Mouse (Mus musculus) liver, adult (tissue): Measurements from ENCODE around the gene Prpf6.

Experiments used
- GATA4 ChIP-seq: IDR thresholded peaks from 2 replicates; pipeline ENCODE4 v1.6.1; 2014; ENCODE audit warnings: mild to moderate bottlenecking, low read length; ENCODE audit not compliant: insufficient replicate concordance

Prpf6 gene

DNA sequence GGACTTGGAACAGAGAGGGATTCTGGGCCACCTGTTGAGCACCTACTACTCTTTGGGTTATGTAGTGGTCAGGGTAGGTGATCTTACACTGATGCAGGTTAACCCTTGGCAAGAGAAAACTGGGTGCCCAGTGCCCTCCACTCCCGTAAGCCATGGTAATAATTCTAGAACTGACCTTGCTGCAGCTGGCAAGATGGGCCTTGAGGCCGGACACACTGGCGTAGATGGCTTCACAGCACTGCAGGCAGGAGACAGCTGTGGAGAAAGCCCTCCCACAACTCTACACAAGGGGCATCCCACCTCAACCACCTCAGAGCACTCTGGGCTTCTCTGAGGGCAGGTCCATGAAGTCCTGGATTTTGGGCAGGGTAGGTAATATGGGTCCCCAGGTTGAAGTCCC lies 5.5 kb upstream of the Prpf6 start:
- TF ChIP-seq GATA4, result no peak

DNA sequence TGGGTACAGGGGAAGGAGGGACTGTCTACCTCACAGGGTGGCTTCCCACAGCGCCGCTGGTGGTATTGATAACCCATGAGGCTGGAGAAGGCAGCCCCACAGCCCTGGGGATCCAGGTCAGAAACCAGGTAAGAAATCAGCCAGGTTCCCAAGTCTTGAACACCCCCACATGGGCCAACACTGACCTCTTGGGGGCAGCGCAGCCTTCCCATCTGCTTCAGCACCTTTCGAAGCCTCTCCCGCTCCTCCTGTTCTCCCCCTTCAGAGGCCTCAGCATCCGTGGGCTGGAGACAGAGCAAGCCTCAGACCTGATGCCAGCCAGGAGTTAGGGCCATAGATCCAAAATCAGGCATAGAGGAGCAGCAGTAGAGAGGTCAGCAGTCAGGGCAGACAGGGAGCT lies 3.9 kb upstream of the Prpf6 start:
- TF ChIP-seq GATA4, result no peak

DNA sequence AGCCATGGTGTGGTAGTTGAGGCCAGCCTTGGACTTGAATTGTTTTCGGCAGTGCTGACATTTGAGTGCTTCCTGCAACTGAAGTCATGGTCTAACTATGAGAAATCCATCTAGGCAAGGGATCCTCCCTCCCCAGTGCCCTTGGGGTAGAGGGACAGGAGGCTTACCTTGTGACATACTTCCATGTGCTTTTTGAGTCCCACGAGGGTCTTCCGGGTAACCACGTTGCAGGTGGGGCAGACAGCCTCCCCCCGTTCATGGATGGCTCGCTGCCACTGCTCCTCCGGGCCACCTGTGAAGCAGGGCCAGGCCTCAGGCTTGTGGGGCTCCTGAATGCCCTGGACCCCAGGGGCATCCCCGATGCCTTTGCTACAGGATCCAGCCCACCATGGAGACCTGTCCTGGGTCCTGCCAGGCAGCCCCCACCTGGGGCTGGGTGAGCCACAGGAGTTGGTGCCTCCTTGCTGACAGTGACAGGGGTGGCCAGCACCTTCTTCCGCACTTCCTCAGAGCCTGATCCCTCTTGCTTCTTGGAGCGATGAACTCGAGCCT lies 3.4 kb upstream of the Prpf6 start:
- TF ChIP-seq GATA4, result no peak

DNA sequence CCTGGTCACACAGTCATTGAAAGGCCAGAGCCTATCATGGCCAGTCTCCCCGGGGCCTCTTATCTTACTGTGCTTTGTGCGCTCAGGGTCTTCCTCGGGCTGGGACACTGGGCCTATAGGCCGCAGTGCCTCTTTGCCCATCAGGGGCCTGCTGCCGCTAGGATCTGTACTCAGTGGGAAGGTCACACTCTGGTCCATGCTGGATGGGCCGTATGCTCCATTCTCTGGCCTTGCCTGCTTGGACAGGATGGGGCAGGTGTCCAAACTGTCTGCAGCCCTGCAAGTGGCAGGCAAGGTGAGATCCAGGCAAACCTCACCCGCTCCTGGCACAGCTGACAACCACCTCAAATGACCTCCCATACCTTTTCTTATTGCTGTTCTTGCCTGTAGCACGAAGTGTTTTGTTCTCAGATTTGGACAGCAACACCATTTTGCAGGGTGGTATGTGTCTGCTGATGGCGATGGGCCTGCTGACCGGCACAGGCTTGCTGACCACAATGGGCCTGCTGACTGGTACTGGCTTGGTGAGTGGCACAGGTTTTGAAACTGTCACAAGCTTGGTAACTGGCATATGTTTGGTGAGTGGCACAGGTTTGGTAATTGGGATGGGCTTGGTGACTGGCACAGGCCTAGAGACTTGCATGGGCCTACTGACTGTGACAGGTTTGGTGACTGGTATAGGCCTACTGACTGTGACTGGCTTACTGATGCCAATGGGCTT lies 2.5 kb upstream of the Prpf6 start:
- no peak for TF ChIP-seq GATA4

DNA sequence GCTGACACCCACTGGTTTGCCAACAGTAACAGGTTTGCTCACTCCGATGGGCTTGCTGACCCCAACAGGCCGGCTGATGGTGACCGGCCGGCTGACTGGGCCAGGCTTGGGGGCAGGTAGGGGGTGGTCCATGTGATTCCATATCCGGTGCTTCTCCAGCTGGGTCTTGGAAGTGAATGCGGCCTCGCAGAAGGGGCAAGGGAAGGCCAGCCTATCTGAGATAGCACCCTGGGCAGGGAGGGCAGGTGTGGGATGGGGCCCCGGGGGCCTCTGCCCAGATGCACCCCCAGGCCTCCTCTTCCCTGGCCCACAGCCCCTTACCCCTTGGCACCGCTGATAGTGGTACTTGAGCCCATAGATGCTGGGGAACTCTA lies 1.9 kb upstream of the Prpf6 start:
- no peak for TF ChIP-seq GATA4

DNA sequence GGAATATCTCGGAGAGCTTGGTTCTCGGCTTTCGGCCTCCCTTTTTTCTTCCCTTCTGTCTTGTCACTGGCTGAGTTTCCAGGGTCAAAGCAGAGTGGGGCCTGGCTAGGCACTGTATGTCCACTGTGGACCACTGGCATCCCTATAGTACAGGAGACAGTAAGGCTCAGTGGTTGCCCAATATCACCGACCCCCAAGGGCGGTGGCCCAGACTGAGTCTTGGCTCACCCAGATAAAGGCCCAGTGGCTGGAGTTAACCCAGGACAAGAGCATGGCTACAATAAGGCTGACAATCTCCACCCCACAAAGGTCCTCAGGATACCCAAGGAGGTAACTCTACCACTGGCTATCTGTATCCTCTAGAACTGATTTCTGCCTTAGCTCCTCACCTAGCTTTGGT lies 1.2 kb upstream of the Prpf6 start:
- TF ChIP-seq GATA4, result no peak

DNA sequence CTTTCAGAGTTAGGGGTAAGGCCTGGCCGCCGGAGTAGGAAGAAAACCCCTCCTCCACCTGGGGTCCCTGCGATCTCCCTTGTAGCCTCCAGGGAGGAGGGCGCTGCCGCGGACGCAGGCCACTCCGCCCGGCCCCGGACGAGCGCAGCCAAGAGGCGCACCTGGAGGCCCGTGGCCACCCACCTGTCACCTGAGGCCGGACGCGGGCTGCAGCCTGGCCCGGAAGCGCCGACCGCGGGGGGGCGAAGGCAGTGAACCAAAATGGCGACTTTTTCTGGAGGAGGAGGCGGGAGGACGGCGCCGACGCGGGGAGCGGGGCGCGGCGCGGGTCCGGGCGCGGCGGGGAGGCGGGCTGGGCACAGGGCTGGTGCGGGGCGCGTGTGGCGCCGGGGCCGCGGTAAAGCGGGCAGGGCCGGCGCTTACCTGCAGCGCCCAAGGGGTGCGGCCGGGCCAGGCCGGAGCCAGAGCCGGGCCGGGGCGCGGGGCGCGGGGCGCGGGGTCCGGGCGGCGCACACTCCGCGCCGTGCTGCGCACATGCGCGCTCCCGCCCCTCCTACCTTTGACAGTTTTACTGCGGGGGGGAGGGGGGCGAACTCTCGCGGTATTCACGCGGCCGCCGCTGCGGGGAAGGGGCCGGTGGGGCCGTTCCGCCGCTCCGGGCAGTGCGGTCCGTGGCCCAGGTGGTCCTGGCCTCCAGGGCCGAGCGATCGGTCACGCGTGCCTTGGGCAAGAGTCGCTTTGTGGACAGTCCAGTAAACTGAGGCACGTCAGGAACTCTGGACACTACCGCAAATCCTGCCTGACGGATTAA lies 768 bp downstream of the Prpf6 start, which contains the start of gene Zfp512b:
Gene Zfp512b, minus strand, starts transcription at position 573 of the 811 bp plus-strand sequence.
- no peak for TF ChIP-seq GATA4

DNA sequence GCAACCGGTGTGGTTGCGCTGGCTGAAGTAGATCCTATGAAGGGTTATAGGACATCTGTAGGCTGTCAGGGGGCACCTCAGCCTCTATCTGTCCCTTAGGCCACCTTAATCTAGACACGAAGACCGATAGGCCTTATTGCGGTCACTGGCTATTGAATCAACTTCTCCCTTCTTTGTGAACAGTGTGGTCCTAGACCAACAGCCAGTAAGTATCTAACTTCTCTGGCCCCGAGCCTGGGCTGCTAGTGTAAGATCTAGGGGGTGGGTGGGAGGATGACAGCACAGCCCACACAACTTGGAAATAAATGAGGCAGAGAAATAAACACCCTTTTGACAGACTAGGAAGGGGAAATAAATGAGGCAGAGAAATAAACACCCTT lies 1.4 kb downstream of the Prpf6 start:
- TF ChIP-seq GATA4, result no peak

DNA sequence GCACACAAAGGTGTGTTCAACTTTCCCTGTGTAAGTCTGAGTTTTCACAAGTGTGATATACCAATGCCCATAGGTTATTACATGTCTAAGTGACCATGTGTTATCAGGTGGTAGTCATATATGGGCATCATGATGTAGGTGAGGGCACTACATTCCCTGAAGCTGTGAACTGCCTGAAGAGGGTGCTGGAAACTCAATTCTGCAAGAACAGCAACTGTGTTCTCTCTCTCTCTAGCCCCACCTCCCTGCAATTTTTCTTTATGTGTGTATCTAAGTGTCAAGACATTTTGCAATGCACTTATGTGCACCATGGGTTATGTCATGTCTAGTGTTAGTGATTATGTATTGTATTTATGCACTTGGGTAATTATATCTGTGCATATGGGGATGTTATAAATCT lies 2.3 kb downstream of the Prpf6 start:
- no peak for TF ChIP-seq GATA4

DNA sequence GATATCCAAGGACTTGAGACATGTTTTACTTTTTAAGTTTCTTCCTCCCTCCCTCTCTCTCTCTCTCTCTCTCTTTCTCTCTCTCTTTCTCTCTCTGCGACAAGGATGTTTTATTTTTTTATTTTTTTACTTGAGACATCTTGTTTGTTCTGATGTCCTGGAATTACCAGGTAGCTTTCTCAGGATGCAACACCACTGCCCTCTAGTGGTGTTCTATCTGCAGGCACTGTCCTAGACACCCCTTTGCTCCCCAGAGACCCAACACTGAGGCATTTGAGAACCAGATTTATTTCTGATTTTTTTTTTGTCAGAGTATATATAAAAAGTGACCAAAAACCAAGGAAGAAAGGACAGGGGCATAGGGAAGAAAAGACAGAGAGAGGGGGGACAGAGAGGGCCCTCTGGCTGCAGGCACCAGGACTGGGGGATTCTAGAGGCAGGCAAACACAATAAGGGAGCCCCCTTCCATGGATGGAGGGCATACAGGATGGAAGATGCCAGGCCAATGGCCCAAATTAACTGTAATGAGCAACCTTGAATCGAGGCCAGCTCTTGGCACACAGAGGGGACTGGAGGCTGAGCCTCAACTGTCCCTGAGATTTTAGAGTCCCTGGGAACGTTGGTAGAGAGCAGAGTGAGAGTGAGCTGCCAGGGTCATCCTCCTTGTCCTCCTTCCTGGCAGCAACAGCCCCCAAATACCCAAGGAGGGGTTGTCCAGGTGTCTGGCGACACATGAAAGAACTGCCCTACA lies 3.5 kb downstream of the Prpf6 start:
- TF ChIP-seq GATA4, result no peak

DNA sequence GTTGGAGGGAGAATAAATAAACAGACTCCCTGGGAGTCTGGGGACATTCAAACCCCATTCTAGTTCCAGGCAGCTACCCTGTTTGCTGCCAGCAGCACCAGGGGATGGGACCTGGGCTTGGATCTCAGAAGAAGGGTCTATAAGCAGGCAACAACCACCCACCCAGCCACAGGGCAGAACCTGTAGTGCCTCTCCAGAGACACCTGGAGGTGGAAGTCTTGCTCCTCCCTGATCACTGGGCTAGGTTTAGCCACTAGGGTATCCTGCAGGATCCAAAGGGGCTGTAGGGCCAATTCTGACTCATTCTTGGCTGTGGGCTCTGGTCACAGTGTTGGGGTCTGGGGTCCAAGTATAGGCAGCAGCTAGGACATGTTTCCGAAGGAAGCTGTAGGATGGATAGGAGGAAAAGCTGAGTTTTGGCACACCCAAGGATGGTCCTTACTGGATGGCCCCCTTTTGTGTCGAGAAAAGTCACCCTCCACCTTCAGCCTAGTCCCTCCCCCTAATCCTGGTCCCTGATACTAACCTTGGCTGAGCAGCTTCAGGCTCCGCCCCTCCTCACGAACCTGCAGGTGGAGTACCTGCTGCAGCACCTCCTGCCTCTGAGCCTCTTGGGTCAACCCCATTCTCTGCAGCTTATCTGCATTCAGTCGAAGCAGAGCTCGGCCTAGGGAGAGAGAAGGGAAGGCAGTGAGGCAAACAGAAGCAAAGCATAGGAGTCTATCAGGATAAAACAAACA lies 4.7 kb downstream of the Prpf6 start:
- TF ChIP-seq GATA4, result no peak

DNA sequence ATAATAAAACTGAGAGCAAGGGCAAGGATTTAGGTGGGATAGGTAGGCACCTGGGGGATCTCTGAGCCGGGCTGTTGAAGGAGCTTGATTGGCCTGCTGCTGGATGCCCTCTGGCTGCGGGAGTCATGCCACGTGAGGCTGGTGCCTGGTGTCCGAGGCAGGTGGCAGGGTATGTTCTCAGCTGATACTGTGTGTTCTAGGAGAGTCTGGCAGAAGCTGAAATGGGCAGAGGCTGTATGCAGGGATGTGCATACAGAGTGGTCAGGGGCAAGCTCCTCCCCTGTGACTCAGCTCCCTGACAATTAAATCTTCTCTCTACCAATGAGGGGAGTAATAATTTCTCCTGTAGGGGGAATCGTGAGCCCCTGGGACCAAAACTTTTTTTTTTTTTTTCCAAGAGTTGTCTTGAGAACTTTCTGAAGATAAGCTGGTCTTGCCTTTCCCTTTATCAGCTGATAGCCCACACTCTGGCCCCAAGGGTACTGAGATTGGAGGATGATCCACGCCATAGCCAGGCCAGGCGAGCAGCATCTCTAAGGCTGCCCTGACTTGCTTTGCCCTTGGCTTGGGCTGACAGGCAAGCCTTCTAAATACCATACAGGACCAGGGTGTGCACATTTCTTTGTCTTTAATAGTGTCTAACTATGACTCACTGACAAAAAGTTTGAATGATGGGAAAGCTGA lies 5.9 kb downstream of the Prpf6 start:
- TF ChIP-seq GATA4, result no peak

DNA sequence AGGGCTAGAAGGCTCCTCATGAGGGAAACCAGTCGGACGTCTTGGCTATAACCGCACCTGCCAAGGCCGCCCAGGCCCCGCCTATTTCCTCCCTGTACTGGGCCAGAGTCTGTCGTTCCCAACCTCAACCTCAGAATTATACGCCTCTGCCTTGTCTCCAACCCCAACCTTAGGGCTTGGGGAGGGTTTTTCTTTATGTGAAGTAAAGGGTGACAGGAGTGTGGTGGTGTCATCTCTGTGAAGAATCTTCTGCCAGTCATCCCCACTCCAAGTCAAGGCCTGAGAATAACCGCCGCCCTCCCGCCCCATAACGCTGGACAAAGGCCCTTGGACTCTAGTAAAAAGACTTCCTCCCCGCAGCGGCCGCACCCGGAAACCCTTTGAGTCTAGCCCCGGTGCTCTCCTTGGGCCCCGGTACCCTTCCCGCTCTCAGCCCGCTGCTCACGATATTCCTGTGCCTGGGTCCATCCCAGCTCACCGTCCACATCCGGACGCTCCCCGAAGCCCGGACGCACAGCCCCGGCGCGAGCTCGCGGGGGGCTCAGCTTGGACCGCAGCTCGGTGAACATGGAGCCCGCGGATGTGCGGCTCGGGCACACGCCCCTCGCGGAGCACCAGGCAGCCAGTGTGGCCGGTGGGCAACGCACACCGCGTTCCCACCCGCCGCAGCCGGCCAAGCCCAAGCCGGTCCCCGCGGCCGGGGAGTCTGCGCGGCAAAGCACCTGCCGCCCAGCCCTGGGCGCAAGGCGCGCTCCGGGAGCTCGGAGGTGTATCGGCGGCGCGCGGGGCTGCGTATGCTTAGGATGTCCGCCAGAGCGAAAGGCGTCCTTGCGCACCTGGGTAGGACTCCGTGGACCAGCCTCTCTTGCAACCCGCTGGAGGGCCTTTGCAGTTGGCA lies 7.0 kb downstream of the Prpf6 start, which contains the start of gene Samd10:
Gene Samd10, minus strand, starts transcription at position 759 of the 898 bp plus-strand sequence.
- no peak for TF ChIP-seq GATA4
